Mouse (Mus musculus) fibroblast of lung, adult 2 months (primary cell): Measurements from ENCODE around the gene Arfip1.

Experiments
- DNase-seq: peaks from one replicate; pipeline ENCODE4 v3.0.0-alpha.2; 2011; ENCODE audit warnings: low read depth

Gene Arfip1

GRCm38 (mm10) chr3:84450651-84451050, 131.8 kb downstream of the Arfip1 start:
- no peak for DNase-seq

DNA sequence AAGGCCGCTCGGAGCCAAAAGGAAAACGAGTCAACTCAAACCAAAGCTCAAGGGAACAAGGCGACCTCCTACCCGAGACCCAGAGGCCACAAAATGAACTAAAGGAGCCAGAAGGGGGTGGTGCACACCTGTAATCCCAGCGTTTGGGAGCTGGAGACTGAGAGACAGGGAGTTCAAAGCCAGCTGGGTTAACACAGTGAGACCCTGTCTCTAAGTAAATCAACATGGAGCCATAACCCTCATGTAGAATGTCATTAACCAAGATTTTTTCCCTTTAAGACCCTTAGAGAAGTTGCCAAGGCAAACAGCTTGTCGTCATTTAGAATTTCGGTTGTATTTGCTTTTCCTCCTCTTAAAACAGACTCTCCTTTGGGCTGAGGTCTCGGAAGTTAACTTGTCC, 133.4 kb downstream of the Arfip1 start:
- DNase-seq, result no peak

GRCm38 (mm10) chr3:84447803-84448202, 134.6 kb downstream of the Arfip1 start:
- no peak for DNase-seq
